Mouse (Mus musculus): Measurements from ENCODE around the gene Bicd2.

DNA sequence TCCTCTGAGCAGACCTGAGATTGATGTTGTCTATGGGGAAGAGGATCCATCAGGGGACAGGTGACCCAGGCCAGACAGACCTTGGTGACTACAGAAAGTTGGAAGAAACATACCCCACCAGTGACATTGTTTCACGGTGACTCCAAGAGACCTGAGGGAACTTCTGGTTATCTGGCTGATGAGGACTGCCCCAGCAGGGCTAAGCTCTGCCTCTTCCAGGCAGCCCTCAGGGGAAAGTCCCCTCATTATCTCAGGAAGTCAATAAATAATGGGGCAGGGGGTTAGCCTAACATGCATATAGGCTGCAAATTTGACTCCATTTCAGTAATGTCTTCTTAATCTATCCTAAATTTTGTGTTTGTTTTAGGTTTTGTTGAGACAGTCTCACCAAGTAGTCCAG lies 31.9 kb upstream of the Bicd2 start:
- TF ChIP-seq POLR2A (IDR thresholded peaks at IDR 0.05; ENCODE audit: control insufficient read depth, extremely low read depth, insufficient read depth, low read length, poor library complexity) (no peak), CTCF (IDR thresholded peaks at IDR 0.05; ENCODE audit: borderline replicate concordance, control insufficient read depth, extremely low read depth, insufficient read depth, low read length, poor library complexity) (no peak)
